Mouse (Mus musculus) heart, adult 2 months (tissue): ENCODE results near the gene Sftpd. TPM values are rescaled to one million over a fixed set of nuclear protein-coding genes. Genes with fewer than 3 reads are reported as not detected.
A peak's percentile ranks its signal among the peaks of the same experiment; 100 is the strongest.

ENCODE experiments used
- DNase-seq, 2 experiments: peaks; one replicate each; pipeline ENCODE4 v3.0.0; 2021
- H3K27ac ChIP-seq: fragments of 200-600 bp; 2 replicates; pipeline ENCODE4 v1.8.1; 2022
- H3K27me3 ChIP-seq: fragments of 200-500 bp; 2 replicates; pipeline ENCODE4 v1.6.1; 2012; ENCODE audit warnings: mild to moderate bottlenecking, low read length, inconsistent platforms, mixed read lengths; ENCODE audit not compliant: control insufficient read depth, insufficient read depth
- H3K36me3 ChIP-seq: fragments of 200-500 bp; 2 replicates; pipeline ENCODE4 v1.6.1; 2012; ENCODE audit warnings: low read length, inconsistent platforms; ENCODE audit not compliant: control insufficient read depth, insufficient read depth
- H3K4me1 ChIP-seq: fragments of 200-500 bp; 2 replicates; pipeline ENCODE4 v1.6.1; 2011; ENCODE audit warnings: low read length; ENCODE audit not compliant: control insufficient read depth, insufficient read depth
- H3K4me3 ChIP-seq: fragments of 200-600 bp; 2 replicates; pipeline ENCODE4 v1.8.1; 2022
- H3K79me2 ChIP-seq: fragments of 200-500 bp; replicated peaks from 2 replicates; pipeline ENCODE4 v1.6.1; 2012; ENCODE audit warnings: mild to moderate bottlenecking, inconsistent platforms, low read length, moderate library complexity, mixed read lengths; ENCODE audit not compliant: control insufficient read depth, insufficient read depth
- H3K9ac ChIP-seq: fragments of 200-500 bp; 2 replicates; pipeline ENCODE4 v1.6.1; 2012; ENCODE audit warnings: low read depth, mild to moderate bottlenecking, control low read depth, inconsistent platforms, low read length, mixed read lengths
- CTCF ChIP-seq: fragments of 200-600 bp; IDR thresholded peaks from 2 replicates; pipeline ENCODE4 v1.8.1; 2022; ENCODE audit warnings: antibody characterized with exemption, mild to moderate bottlenecking, moderate library complexity
- EP300 ChIP-seq: fragments of 200-500 bp; IDR thresholded peaks from 2 replicates; pipeline ENCODE4 v1.6.1; 2011; ENCODE audit warnings: low read depth, low read length, control low read depth; ENCODE audit not compliant: insufficient read depth
- POLR2A ChIP-seq: fragments of 200-500 bp; IDR thresholded peaks from 2 replicates; pipeline ENCODE4 v1.6.1; 2011; ENCODE audit warnings: mild to moderate bottlenecking, low read depth, low read length, control low read depth; ENCODE audit not compliant: insufficient read depth
- WGBS: fragments of 180-500 bp; shearing (Covaris S2); methylation state at CpG from one replicate; pipeline ENCODE4 v1.1.7; 2018; 5-methylcytosine and 5-hydroxymethylcytosine counted together
- intact Hi-C: fragments of 180-260 bp; cut with DNase I; formaldehyde crosslinking; loops from one replicate; pipeline ENCODE4 v1.15.1; 2025
- polyA plus RNA-seq: library from polyadenylated mRNA; depleted of rRNA; stranded (reverse); fragments of >200 nt; gene quantifications from 2 replicates; pipeline ENCODE4 v1.2.3, GENCODE M21; 2012
- total RNA-seq, 2 experiments: library from RNA; stranded (reverse); gene quantifications; 2 replicates each; pipeline ENCODE4 v1.2.3; 2021

Gene Sftpd
- total and polyA plus RNA-seq, 3 experiments, result 2.0 TPM; not detected in 2

DNA sequence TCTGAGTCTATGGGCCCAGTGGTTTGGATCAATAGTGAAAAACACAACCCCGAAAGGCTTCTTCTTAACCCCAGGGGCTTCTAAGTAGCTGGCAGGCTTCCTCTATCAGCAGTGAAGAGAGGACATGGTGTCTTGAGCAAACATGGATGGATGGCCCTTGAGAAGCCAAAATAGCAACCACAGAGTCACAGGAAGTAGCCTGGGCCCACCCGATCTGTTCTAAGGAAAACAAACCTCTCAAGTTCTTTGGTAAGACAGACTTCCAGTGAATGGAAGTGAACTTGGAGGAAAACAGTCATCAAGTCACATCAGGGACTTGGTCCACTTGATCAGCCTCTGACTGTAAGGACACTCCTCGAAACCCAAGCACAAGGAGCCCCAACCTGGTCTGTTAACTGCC lies 38.0 kb downstream of the Sftpd start:
- Histone ChIP-seq H3K4me1 (no peaks in the 10 kb centered on the region), H3K27me3 (no peaks in the 10 kb centered on the region), H3K9ac (no peak overlapping the region), H3K27ac (no peak overlapping the region), H3K4me3 (no peak overlapping the region), H3K36me3 (no peaks in the 10 kb centered on the region), H3K79me2 (no peaks in the 10 kb centered on the region)
- intact Hi-C loops, result no loop called here
- 71% methylated on average over 3 of the region's 3 CpGs for WGBS
- TF ChIP-seq EP300 (no peak), CTCF (no peak), POLR2A (no peak)
- no peak for DNase-seq

DNA sequence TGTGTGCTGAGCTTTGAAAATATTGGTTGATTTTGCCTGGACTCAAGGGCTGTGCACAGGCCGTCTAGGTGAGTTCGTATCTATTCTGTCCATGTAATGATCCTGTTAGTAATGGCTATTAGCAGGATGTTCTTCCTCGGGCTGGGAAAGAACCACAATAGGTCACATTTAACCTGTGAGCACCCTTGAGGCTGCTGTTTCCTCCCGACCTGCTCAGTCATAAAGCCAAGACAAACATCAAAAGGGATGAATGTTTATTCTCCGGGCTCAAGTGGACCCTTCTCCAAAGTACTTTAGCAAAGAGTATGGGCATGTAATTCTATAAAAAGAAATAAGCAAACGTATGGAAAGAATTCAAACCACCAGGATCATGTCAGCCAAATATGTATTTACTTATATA lies 38.9 kb downstream of the Sftpd start:
- no peak overlapping the region for H3K4me3 ChIP-seq
- WGBS, result 33% methylated on average over 6 of the region's 6 CpGs
- no peaks in the 10 kb centered on the region for H3K4me1 ChIP-seq
- no peaks in the 10 kb centered on the region for H3K79me2 ChIP-seq
- H3K36me3 ChIP-seq, result no peaks in the 10 kb centered on the region
- no peak for DNase-seq
- TF ChIP-seq EP300 (no peak), POLR2A (no peak), CTCF (no peak)
- no peak overlapping the region for H3K9ac ChIP-seq
- intact Hi-C loops, result no loop called here
- H3K27ac ChIP-seq, result no peak overlapping the region
- H3K27me3 ChIP-seq, result no peaks in the 10 kb centered on the region

DNA sequence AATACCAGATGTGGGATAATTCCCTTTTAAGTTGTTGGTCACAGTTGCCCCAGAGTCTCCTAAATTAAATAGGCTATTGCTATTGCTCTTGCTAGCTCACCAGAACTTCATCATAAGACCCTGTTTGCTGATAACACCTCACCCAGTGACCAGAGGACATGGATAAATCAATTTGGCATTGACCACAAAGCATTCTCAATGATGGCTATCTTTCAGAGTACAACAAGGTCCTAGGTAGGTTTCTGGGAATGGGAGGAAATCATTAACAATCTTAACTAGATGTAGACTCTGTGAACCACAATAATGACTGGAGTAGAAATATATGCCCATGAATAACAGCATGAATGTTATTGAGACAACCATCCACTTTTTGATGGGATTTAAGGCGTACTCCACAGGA lies 44.3 kb downstream of the Sftpd start:
- Histone ChIP-seq H3K36me3 (no peaks in the 10 kb centered on the region), H3K79me2 (no peaks in the 10 kb centered on the region), H3K27ac (no peak overlapping the region), H3K9ac (no peak overlapping the region), H3K4me3 (no peak overlapping the region), H3K27me3 (no peaks in the 10 kb centered on the region), H3K4me1 (no peaks in the 10 kb centered on the region)
- TF ChIP-seq POLR2A (no peak), CTCF (no peak), EP300 (no peak)
- no peak for DNase-seq
- intact Hi-C loops, result no loop called here
- WGBS, result 88% methylated on average over 1 of the region's 1 CpGs

DNA sequence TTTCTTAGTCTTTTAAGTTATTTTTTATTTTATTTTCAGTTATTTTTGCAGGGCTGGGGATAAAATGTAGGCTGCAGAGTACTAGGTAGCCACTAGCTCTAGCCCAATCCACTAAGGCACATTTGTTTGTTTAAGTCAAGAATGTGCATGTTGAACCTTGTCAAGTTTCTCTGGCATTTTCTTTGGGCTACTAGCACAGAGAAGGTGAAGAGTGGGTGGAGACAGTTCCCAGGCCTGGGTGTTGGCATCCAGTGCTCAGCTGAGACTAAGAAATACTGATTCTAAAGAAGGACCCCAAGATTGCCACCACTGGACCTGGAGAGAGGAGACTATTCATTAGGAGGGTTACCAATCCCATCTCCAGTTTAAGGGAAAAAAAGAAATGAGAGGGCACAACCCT lies 47.9 kb downstream of the Sftpd start:
- no peaks in the 10 kb centered on the region for H3K79me2 ChIP-seq
- intact Hi-C loops, result no loop called here
- H3K27ac ChIP-seq, result no peak overlapping the region
- no peaks in the 10 kb centered on the region for H3K27me3 ChIP-seq
- H3K4me3 ChIP-seq, result no peak overlapping the region
- no peaks in the 10 kb centered on the region for H3K4me1 ChIP-seq
- H3K9ac ChIP-seq, result no peak overlapping the region
- TF ChIP-seq EP300, result no peak
- DNase-seq, result no peak
- no peaks in the 10 kb centered on the region for H3K36me3 ChIP-seq

DNA sequence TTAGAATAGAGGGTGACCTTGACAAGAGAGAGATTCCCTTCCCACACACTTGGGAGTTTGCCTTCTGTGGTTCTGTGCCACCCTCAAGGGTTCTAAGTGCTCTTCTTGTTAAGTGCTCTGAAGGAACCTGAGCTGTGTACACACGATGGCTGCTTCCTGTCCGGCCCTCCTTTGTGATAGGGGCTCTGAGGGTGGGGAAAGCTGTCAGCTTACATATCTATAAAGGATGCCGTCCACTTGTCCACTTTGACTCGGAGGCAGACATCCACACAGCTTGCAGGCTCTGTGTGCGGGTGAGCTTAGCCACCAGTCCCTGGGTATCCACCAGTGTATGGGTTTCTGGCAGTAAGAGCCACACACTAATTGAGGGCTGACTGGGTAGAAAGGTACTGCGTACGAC lies 53.4 kb downstream of the Sftpd start, which contains the start of gene Sftpa1:
TSS of gene Sftpa1 (plus strand) at position 243 of the 400 bp plus-strand sequence.
- H3K4me3 ChIP-seq, result no peak within 1 kb of the TSS
- no peak for TF ChIP-seq POLR2A
- no peak for TF ChIP-seq EP300
- TF ChIP-seq CTCF, result no peak
- intact Hi-C loops, result no loop called here
- no peaks in the 10 kb centered on the region for H3K4me1 ChIP-seq
- 45% methylated on average over 7 of the region's 7 CpGs for WGBS
- H3K27me3 ChIP-seq, result no peaks in the 10 kb centered on the region
- no peak within 1 kb of the TSS for H3K27ac ChIP-seq
- H3K36me3 ChIP-seq, result no peaks in the 10 kb centered on the region
- H3K9ac ChIP-seq, result no peak within 1 kb of the TSS
- no peak for DNase-seq
- H3K79me2 ChIP-seq, result no peaks in the 10 kb centered on the region

DNA sequence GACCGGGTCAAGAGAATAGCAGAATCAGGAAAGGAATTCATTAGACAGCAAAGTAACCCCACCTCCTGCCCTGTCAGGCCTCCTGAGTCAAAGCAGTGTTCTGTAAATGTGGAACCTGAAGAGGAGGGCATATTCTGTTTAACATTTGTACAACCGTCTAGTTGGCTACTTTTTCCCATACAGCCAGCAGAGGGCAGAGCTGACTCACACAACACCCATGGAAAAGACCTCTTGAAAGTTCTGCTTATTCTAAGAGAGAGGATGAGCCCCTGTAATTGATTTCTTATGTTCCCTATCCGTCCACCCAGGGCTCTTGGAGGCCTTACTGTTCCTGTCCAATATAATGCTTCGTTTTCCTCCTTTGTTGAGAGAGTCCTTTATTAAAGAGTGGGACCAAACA lies 57.0 kb downstream of the Sftpd start:
- WGBS, result 14% methylated on average over 4 of the region's 4 CpGs
- DNase-seq, result no peak
- TF ChIP-seq CTCF (peak; percentile 71), EP300 (no peak)

More for the DNA sequence above, 57.0 kb downstream of the Sftpd start:
- no peaks in the 10 kb centered on the region for H3K36me3 ChIP-seq
- no peaks in the 10 kb centered on the region for H3K27me3 ChIP-seq
- no peaks in the 10 kb centered on the region for H3K4me1 ChIP-seq
- H3K27ac ChIP-seq, result no peak overlapping the region
- no peak overlapping the region for H3K4me3 ChIP-seq
- intact Hi-C loops, result no loop called here
- no peak overlapping the region for H3K9ac ChIP-seq
- H3K79me2 ChIP-seq, result no peaks in the 10 kb centered on the region
